Mouse (Mus musculus): Measurements from ENCODE around the gene Lama2. TPM values are rescaled to one million over a fixed set of nuclear protein-coding genes. Genes with fewer than 3 reads are reported as not detected.

Lama2 gene
- polyA plus RNA-seq, 1 experiment from 2014 or later = 4.3 TPM

GRCm38 (mm10) chr10:27222639-27223315 is 396.8 kb downstream of the Lama2 start:
- no peaks in the 10 kb centered on the region for H3K9me3 ChIP-seq
- no peaks in the 10 kb centered on the region for H3K36me3 ChIP-seq (replicated peaks)
- H3K27ac ChIP-seq = no peak overlapping the region
- no peak overlapping the region for H3K4me3 ChIP-seq
- H3K4me1 ChIP-seq = no peaks in the 10 kb centered on the region; the same call in 1 of the 2 replicates
- H3K27me3 ChIP-seq (replicated peaks) = no peaks in the 10 kb centered on the region
- ATAC-seq (replicated peaks) = no peak
- no peak overlapping the region for H3K9ac ChIP-seq
- 65% methylated on average over 6 of the region's 6 CpGs for WGBS
- H3K4me2 ChIP-seq = no peak overlapping the region

GRCm38 (mm10) chr10:27219698-27220097 is 399.9 kb downstream of the Lama2 start:
- ATAC-seq (replicated peaks) = no peak

GRCm38 (mm10) chr10:27207320-27207719 is 412.2 kb downstream of the Lama2 start:
- Histone ChIP-seq H3K9me3 (no peaks in the 10 kb centered on the region), H3K27ac (no peak overlapping the region), H3K27me3 (replicated peaks) (no peaks in the 10 kb centered on the region), H3K36me3 (replicated peaks) (no peaks in the 10 kb centered on the region), H3K4me3 (no peak overlapping the region), H3K4me1 (no peaks in the 10 kb centered on the region), H3K4me2 (peak overlapping the region; percentile 26), H3K9ac (no peak overlapping the region)
- WGBS = 18% methylated on average over 12 of the region's 12 CpGs
- no peak for ATAC-seq (replicated peaks)

More at GRCm38 (mm10) chr10:27219698-27220097, 399.9 kb downstream of the Lama2 start:
- H3K9ac ChIP-seq = no peak overlapping the region
- 57% methylated on average over 1 of the region's 1 CpGs for WGBS
- no peaks in the 10 kb centered on the region for H3K27me3 ChIP-seq (replicated peaks)
- H3K36me3 ChIP-seq (replicated peaks) = no peaks in the 10 kb centered on the region
- H3K9me3 ChIP-seq = no peaks in the 10 kb centered on the region
- no peak overlapping the region for H3K4me2 ChIP-seq
- no peak overlapping the region for H3K4me3 ChIP-seq
- H3K4me1 ChIP-seq = no peaks in the 10 kb centered on the region; the same call in 1 of the 2 replicates
- no peak overlapping the region for H3K27ac ChIP-seq

- H3K36me3 ChIP-seq (replicated peaks) = no peaks in the 10 kb centered on the region
- H3K27me3 ChIP-seq (replicated peaks) = no peaks in the 10 kb centered on the region
- no peak overlapping the region for H3K9ac ChIP-seq
- H3K27ac ChIP-seq = no peak overlapping the region
- 81% methylated on average over 1 of the region's 1 CpGs for WGBS
- no peaks in the 10 kb centered on the region for H3K9me3 ChIP-seq
- no peaks in the 10 kb centered on the region for H3K4me1 ChIP-seq
- ATAC-seq (replicated peaks) = no peak
- no peak overlapping the region for H3K4me2 ChIP-seq
- H3K4me3 ChIP-seq = no peak overlapping the region
These were observed 421.1 kb downstream of the Lama2 start for GRCm38 (mm10) chr10:27198443-27198842.

- H3K9me3 ChIP-seq = no peaks in the 10 kb centered on the region
- no peak overlapping the region for H3K4me3 ChIP-seq
- no peak overlapping the region for H3K9ac ChIP-seq
- no peaks in the 10 kb centered on the region for H3K36me3 ChIP-seq (replicated peaks)
- no peak overlapping the region for H3K4me2 ChIP-seq
- H3K27me3 ChIP-seq (replicated peaks) = no peaks in the 10 kb centered on the region
- H3K4me1 ChIP-seq = no peaks in the 10 kb centered on the region
- no peak for ATAC-seq (replicated peaks)
- 88% methylated on average over 8 of the region's 8 CpGs for WGBS
- no peak overlapping the region for H3K27ac ChIP-seq
These were observed 425.3 kb downstream of the Lama2 start for GRCm38 (mm10) chr10:27193986-27194908.

- WGBS = 83% methylated on average over 9 of the region's 9 CpGs
- 0 out of 2 replicates have a peak, but pooled peaks cover 3% of the 10 kb centered on the region for H3K4me1 ChIP-seq
- H3K27ac ChIP-seq = no peak overlapping the region
- H3K9ac ChIP-seq = no peak overlapping the region
- no peak overlapping the region for H3K4me3 ChIP-seq
- H3K27me3 ChIP-seq (replicated peaks) = no peaks in the 10 kb centered on the region
- ATAC-seq (replicated peaks) = no peak
- H3K9me3 ChIP-seq = no peaks in the 10 kb centered on the region
- no peak overlapping the region for H3K4me2 ChIP-seq
- H3K36me3 ChIP-seq (replicated peaks) = no peaks in the 10 kb centered on the region
These were observed 430.8 kb downstream of the Lama2 start for GRCm38 (mm10) chr10:27188630-27189365.

- 45% methylated on average over 5 of the region's 5 CpGs for WGBS
- H3K4me1 ChIP-seq = 0 out of 2 replicates have a peak, but pooled peaks cover 3% of the 10 kb centered on the region
- no peak overlapping the region for H3K27ac ChIP-seq
- no peak overlapping the region for H3K4me2 ChIP-seq
- no peak for ATAC-seq (replicated peaks)
- H3K9me3 ChIP-seq = no peaks in the 10 kb centered on the region
- H3K27me3 ChIP-seq (replicated peaks) = no peaks in the 10 kb centered on the region
- no peak overlapping the region for H3K4me3 ChIP-seq
- H3K9ac ChIP-seq = no peak overlapping the region
- H3K36me3 ChIP-seq (replicated peaks) = no peaks in the 10 kb centered on the region
These were observed 435.4 kb downstream of the Lama2 start for GRCm38 (mm10) chr10:27184185-27184584.

GRCm38 (mm10) chr10:27174271-27174670 is 445.3 kb downstream of the Lama2 start:
- WGBS = 64% methylated on average over 2 of the region's 2 CpGs
- H3K27me3 ChIP-seq (replicated peaks) = no peaks in the 10 kb centered on the region
- no peaks in the 10 kb centered on the region for H3K4me1 ChIP-seq
- H3K4me3 ChIP-seq = no peak overlapping the region
- H3K4me2 ChIP-seq = no peak overlapping the region
- no peaks in the 10 kb centered on the region for H3K36me3 ChIP-seq (replicated peaks)
- ATAC-seq (replicated peaks) = no peak
- H3K9ac ChIP-seq = no peak overlapping the region
- no peak overlapping the region for H3K27ac ChIP-seq
- H3K9me3 ChIP-seq = no peaks in the 10 kb centered on the region

- no peak overlapping the region for H3K4me2 ChIP-seq
- no peak overlapping the region for H3K4me3 ChIP-seq
- no peaks in the 10 kb centered on the region for H3K27me3 ChIP-seq (replicated peaks)
- ATAC-seq (replicated peaks) = no peak
- WGBS = 65% methylated on average over 3 of the region's 3 CpGs
- H3K9ac ChIP-seq = no peak overlapping the region
- no peaks in the 10 kb centered on the region for H3K9me3 ChIP-seq
- H3K36me3 ChIP-seq (replicated peaks) = no peaks in the 10 kb centered on the region
- H3K4me1 ChIP-seq = no peaks in the 10 kb centered on the region
- H3K27ac ChIP-seq = no peak overlapping the region
These were observed 454.8 kb downstream of the Lama2 start for GRCm38 (mm10) chr10:27164738-27165137.

GRCm38 (mm10) chr10:27162364-27162763 is 457.2 kb downstream of the Lama2 start:
- Histone ChIP-seq H3K9me3 (no peaks in the 10 kb centered on the region), H3K36me3 (replicated peaks) (no peaks in the 10 kb centered on the region), H3K27me3 (replicated peaks) (no peaks in the 10 kb centered on the region), H3K4me1 (no peaks in the 10 kb centered on the region), H3K4me2 (no peak overlapping the region), H3K9ac (no peak overlapping the region), H3K4me3 (no peak overlapping the region), H3K27ac (no peak overlapping the region)
- 0 out of 2 replicates have a peak, but pooled peaks have one; percentile 48 for ATAC-seq (replicated peaks)
- 90% methylated on average over 2 of the region's 2 CpGs for WGBS

- H3K9me3 ChIP-seq = no peaks in the 10 kb centered on the region
- no peak overlapping the region for H3K9ac ChIP-seq
- 85% methylated on average over 3 of the region's 3 CpGs for WGBS
- H3K4me1 ChIP-seq = no peaks in the 10 kb centered on the region
- no peak overlapping the region for H3K27ac ChIP-seq
- no peak for ATAC-seq (replicated peaks)
- H3K27me3 ChIP-seq (replicated peaks) = no peaks in the 10 kb centered on the region
- no peaks in the 10 kb centered on the region for H3K36me3 ChIP-seq (replicated peaks)
- no peak overlapping the region for H3K4me3 ChIP-seq
- no peak overlapping the region for H3K4me2 ChIP-seq
These were observed 469.3 kb downstream of the Lama2 start for GRCm38 (mm10) chr10:27150220-27150619.

- 28% methylated on average over 3 of the region's 3 CpGs for WGBS
These were observed 479.1 kb downstream of the Lama2 start for GRCm38 (mm10) chr10:27140422-27140821.

More at GRCm38 (mm10) chr10:27140422-27140821, 479.1 kb downstream of the Lama2 start:
- H3K36me3 ChIP-seq (replicated peaks) = no peaks in the 10 kb centered on the region
- no peak overlapping the region for H3K4me3 ChIP-seq
- no peak overlapping the region for H3K4me2 ChIP-seq
- H3K4me1 ChIP-seq = no peaks in the 10 kb centered on the region
- no peak overlapping the region for H3K27ac ChIP-seq
- no peaks in the 10 kb centered on the region for H3K9me3 ChIP-seq
- no peaks in the 10 kb centered on the region for H3K27me3 ChIP-seq (replicated peaks)
- H3K9ac ChIP-seq = no peak overlapping the region
- no peak for ATAC-seq (replicated peaks)

All from midbrain, embryonic 15.5 days (tissue).